Mouse (Mus musculus) sigmoid colon, adult 10 weeks (tissue): ENCODE data around the gene Nars2. TPM values are rescaled to one million over a fixed set of nuclear protein-coding genes. Genes with fewer than 3 reads are reported as not detected.

Experiments
- polyA plus RNA-seq: library from polyadenylated mRNA; stranded (reverse); fragments of 350-450 nt; fragmentation: Illumina TruSeq; extraction: RNeasy Lipid Tissue Mini Kit (QIAGEN cat#74804); gene quantifications from one replicate; pipeline ENCODE4 v1.2.3, GENCODE M21; 2014; ENCODE audit warnings: low read depth, low replicate concordance

The Nars2 gene
- polyA plus RNA-seq, result 22.7 TPM

DNA sequence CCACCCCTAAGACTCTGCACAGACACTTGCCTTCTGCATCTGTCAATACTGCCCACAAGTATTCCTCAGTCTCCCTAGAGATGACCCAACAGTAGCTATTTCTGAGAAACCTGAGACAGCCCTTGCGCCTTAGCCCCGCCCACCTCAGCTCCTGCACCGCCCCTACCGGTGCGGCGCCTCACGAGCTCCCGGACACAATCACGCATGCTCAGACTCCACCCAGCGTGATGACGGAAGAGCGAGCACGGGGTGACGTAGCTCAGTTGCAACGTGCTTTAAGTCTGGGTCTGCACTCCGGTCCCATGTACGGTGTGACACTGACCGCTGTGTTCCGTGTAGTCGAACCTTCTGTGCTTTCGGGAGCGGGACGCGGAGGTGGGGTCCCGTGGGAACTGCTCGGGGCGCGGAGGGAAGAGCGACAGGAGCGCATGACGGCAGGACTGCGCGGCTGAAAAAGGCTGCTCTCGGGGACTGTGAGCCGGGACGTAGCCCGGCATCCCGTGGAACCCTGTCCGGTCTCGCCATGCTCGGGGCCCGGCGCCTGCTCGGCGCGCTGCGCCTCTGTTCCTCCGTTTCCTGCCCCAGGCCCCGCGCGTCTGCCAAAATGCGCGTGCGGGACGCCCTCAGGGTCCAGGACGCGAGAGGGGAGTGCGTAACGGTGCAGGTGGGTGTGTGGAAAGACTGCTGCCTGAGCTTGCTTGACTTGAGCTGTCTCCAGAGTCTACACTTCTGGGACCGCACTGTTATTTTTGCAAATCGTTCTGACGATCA lies at the start of gene Nars2:
TSS of gene Nars2 (plus strand) at position 225 of the 771 bp plus-strand sequence.

DNA sequence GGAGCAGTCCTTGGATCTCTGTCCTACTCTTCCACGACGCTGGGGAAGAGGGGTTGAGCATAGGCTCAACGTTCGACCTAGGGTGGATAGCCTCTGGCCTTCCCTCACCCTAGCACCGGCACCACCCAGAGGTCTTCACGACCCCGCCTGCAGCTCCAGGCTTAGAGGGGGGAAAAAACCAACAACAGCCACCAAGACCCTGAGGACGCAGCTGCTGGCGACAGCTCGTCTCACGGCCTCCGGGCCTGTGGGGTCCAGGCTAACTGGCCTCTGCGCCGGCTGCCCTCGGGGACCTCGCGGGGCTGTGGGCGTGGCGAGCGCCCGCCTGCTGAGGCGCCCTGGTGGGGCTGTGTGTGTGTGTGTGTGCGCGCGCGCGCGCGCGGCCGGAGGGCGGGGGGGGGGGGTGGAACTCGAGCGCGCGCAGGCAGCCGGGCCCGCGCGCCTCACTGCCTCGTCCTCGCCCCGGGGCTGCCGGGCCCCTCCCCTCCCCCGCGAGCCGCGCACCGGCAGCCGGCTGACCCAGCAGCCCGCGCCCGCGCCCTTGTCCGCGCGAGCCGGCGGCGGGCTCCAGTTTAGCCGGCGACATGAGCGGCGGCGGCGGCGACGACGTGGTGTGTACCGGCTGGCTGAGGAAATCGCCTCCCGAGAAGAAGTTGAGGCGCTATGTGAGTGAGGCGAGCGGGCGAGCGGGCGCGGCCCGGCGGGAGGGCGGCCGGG lies 130.1 kb downstream of the Nars2 start, which contains the start of gene Gab2:
TSS of gene Gab2 (plus strand) at position 345 of the 717 bp plus-strand sequence.

Other genes starting within 250 kb of the Nars2 start
- 7.9 TPM for gene Gab2, start 130.1 kb downstream of the Nars2 start, polyA plus RNA-seq